Mouse (Mus musculus) layer of hippocampus, adult 11-12 months (tissue): ENCODE results near the gene Cd2bp2.

Experiments used
- DNase-seq: peaks from one replicate; pipeline ENCODE4 v3.0.0; 2022; ENCODE audit warnings: low spot score

Cd2bp2 gene

GRCm38 (mm10) chr7:127142214-127142613, 53.6 kb downstream of the Cd2bp2 start:
- DNase-seq: no peak
